Mouse (Mus musculus): ENCODE data around the gene Sectm1a. TPM values are rescaled to one million over a fixed set of nuclear protein-coding genes. Genes with fewer than 3 reads are reported as not detected.

The Sectm1a gene
- polyA plus RNA-seq (2016; fragmentation: Nextera tagmentation; extraction: Ambion mirVana) = not detected in 2 replicates

GRCm38 (mm10) chr11:121081120-121081519 is at the start of gene Sectm1a:
Gene Sectm1a (minus strand): TSS chr11:121081220.
- no peak within 1 kb of the TSS for H3K27ac ChIP-seq
- 0 out of 2 replicates have a peak, but pooled peaks cover 6% of the 10 kb centered on the region for H3K4me1 ChIP-seq
- 70% methylated on average over 3 of the region's 3 CpGs for WGBS
- no peaks in the 10 kb centered on the region for H3K9me3 ChIP-seq
- no peak for DNase-seq (ENCODE audit: low spot score)
- H3K4me3 ChIP-seq = no peak within 1 kb of the TSS
- peaks cover 18% of the 10 kb centered on the region for H3K27me3 ChIP-seq (ENCODE audit: insufficient read depth, poor library complexity, severe bottlenecking)
- H3K36me3 ChIP-seq = no peaks in the 10 kb centered on the region

GRCm38 (mm10) chr11:121129616-121130015 is 48.6 kb upstream of the Sectm1a start:
- no peaks in the 10 kb centered on the region for H3K9me3 ChIP-seq
- H3K36me3 ChIP-seq = no peaks in the 10 kb centered on the region
- DNase-seq (ENCODE audit: low spot score) = no peak
- no peak overlapping the region for H3K4me3 ChIP-seq
- H3K4me1 ChIP-seq = peaks cover 7% of the 10 kb centered on the region
- H3K27me3 ChIP-seq (ENCODE audit: insufficient read depth, poor library complexity, severe bottlenecking) = no peaks in the 10 kb centered on the region
- no peak overlapping the region for H3K27ac ChIP-seq
- 72% methylated on average over 1 of the region's 1 CpGs for WGBS

GRCm38 (mm10) chr11:121127441-121127840 is 46.4 kb upstream of the Sectm1a start:
- Histone ChIP-seq H3K4me3 (no peak overlapping the region), H3K9me3 (no peaks in the 10 kb centered on the region), H3K27ac (no peak overlapping the region), H3K4me1 (peaks cover 8% of the 10 kb centered on the region), H3K36me3 (no peaks in the 10 kb centered on the region), H3K27me3 (ENCODE audit: insufficient read depth, poor library complexity, severe bottlenecking) (no peaks in the 10 kb centered on the region)
- DNase-seq (ENCODE audit: low spot score) = no peak
- 87% methylated on average over 3 of the region's 3 CpGs for WGBS

DNA sequence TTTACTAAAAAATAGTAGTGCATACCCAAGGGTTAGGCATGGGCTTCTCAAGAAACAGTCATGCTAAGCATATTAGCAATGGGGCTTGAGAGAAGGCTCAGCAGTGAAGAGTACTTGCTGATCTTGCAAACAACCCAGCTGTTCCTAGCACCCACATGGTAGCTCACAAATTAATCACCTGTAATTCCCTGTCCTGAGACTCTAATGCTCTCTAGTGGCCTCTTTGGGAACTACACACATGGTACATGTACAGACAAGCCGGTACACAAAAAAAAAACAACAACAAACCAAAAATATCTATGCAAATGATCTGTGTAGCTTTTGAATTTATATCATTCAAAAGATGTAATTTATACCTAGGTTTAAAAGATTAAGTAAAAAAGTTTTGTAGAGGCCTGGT is 45.4 kb upstream of the Sectm1a start:
- no peak overlapping the region for H3K27ac ChIP-seq
- 72% methylated on average over 1 of the region's 1 CpGs for WGBS
- H3K4me1 ChIP-seq = peaks cover 18% of the 10 kb centered on the region
- H3K9me3 ChIP-seq = no peaks in the 10 kb centered on the region
- no peaks in the 10 kb centered on the region for H3K27me3 ChIP-seq (ENCODE audit: insufficient read depth, poor library complexity, severe bottlenecking)
- no peak for DNase-seq (ENCODE audit: low spot score)
- H3K4me3 ChIP-seq = no peak overlapping the region
- no peaks in the 10 kb centered on the region for H3K36me3 ChIP-seq

DNA sequence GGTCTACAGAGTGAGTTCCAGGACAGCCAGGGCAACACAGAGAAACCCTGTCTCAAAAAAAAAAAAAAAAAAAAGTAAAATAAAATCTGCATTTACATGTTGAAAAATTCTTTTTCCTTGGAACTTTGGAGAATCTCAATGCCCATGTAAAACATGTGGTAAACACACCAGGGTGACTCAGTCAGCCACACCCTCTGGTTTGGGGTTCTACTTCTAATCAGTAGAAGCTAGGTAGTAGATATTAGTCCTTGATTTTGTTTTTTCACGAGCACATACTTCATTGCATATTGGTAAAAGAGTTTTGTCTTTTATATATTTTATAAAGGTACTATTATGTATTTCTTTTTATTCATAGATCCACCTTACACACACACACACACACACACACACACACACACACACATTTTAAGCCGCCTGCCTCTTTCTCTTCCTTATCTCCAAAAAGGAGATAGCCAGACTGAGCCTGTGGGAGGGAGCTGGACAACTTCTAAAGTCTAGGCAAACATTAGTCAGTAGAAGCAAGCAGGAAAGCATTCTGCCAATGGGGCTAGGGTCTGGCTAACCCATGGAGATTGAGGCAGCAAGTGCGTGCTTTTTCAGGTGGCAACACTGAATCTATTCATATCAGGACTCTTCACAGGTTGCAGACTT is 44.6 kb upstream of the Sectm1a start:
- Histone ChIP-seq H3K4me1 (peaks cover 18% of the 10 kb centered on the region), H3K27me3 (ENCODE audit: insufficient read depth, poor library complexity, severe bottlenecking) (no peaks in the 10 kb centered on the region), H3K9me3 (no peaks in the 10 kb centered on the region), H3K36me3 (no peaks in the 10 kb centered on the region), H3K4me3 (no peak overlapping the region), H3K27ac (no peak overlapping the region)
- 44% methylated on average over 3 of the region's 3 CpGs for WGBS
- DNase-seq (ENCODE audit: low spot score) = no peak

GRCm38 (mm10) chr11:121123438-121123837 is 42.4 kb upstream of the Sectm1a start:
- peaks cover 18% of the 10 kb centered on the region for H3K4me1 ChIP-seq
- 86% methylated on average over 4 of the region's 4 CpGs for WGBS
- H3K4me3 ChIP-seq = no peak overlapping the region
- no peaks in the 10 kb centered on the region for H3K36me3 ChIP-seq
- no peaks in the 10 kb centered on the region for H3K9me3 ChIP-seq
- no peak for DNase-seq (ENCODE audit: low spot score)
- H3K27ac ChIP-seq = no peak overlapping the region
- H3K27me3 ChIP-seq (ENCODE audit: insufficient read depth, poor library complexity, severe bottlenecking) = no peaks in the 10 kb centered on the region

- Histone ChIP-seq H3K27me3 (ENCODE audit: insufficient read depth, poor library complexity, severe bottlenecking) (peaks cover 9% of the 10 kb centered on the region), H3K4me1 (peaks cover 20% of the 10 kb centered on the region), H3K9me3 (no peaks in the 10 kb centered on the region), H3K27ac (peak overlapping the region; percentile 75), H3K36me3 (no peaks in the 10 kb centered on the region), H3K4me3 (no peak overlapping the region)
- WGBS = 10% methylated on average over 2 of the region's 2 CpGs
- no peak for DNase-seq (ENCODE audit: low spot score)
Observed at GRCm38 (mm10) chr11:121122024-121122670, 41.1 kb upstream of the Sectm1a start.

- no peak overlapping the region for H3K4me3 ChIP-seq
- H3K9me3 ChIP-seq = no peaks in the 10 kb centered on the region
- peak overlapping the region; percentile 75 for H3K27ac ChIP-seq
- peaks cover 18% of the 10 kb centered on the region for H3K4me1 ChIP-seq
- DNase-seq (ENCODE audit: low spot score) = no peak
- H3K36me3 ChIP-seq = no peaks in the 10 kb centered on the region
- 65% methylated on average over 3 of the region's 3 CpGs for WGBS
- peaks cover 19% of the 10 kb centered on the region for H3K27me3 ChIP-seq (ENCODE audit: insufficient read depth, poor library complexity, severe bottlenecking)
Observed at GRCm38 (mm10) chr11:121121151-121121550, 40.1 kb upstream of the Sectm1a start.

- Histone ChIP-seq H3K36me3 (no peaks in the 10 kb centered on the region), H3K27me3 (ENCODE audit: insufficient read depth, poor library complexity, severe bottlenecking) (peaks cover 21% of the 10 kb centered on the region), H3K27ac (0 out of 2 replicates have a peak within 1 kb of the TSS, but pooled peaks have one; percentile 11), H3K4me1 (peaks cover 14% of the 10 kb centered on the region), H3K4me3 (no peak within 1 kb of the TSS), H3K9me3 (no peaks in the 10 kb centered on the region)
- DNase-seq (ENCODE audit: low spot score) = peak; percentile 35
- 83% methylated on average over 3 of the region's 3 CpGs for WGBS
Observed at GRCm38 (mm10) chr11:121118577-121118976, 37.6 kb upstream of the Sectm1a start, which contains the start of gene Tex19.2. Gene Tex19.2 (minus strand): TSS chr11:121118677.

DNA sequence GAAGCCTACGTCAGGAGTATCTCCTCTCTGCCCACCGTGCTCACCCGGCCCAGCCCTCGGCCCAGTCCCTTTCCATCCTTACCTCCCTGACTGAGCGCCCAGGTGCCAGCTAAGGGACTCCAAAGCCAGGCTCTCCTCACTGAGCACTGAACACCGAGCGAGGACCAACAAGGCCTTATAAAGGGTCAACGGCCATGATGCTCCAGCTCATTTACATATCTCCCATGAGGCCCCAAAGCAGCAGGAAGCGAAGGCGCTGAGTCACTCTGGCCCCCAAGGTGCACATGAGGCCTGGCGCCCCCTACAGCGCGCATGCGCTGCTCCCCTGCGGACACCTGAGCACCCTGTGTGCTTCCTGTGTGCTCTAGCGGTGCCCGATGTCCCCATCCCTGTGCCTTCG is 37.1 kb upstream of the Sectm1a start:
- Histone ChIP-seq H3K4me1 (peaks cover 14% of the 10 kb centered on the region), H3K36me3 (no peaks in the 10 kb centered on the region), H3K4me3 (no peak overlapping the region), H3K27ac (0 out of 2 replicates have a peak overlapping the region, but pooled peaks have one; percentile 11), H3K27me3 (ENCODE audit: insufficient read depth, poor library complexity, severe bottlenecking) (peaks cover 21% of the 10 kb centered on the region), H3K9me3 (no peaks in the 10 kb centered on the region)
- 91% methylated on average over 18 of the region's 18 CpGs for WGBS
- DNase-seq (ENCODE audit: low spot score) = peak; percentile 64

GRCm38 (mm10) chr11:121112091-121112775 is 31.2 kb upstream of the Sectm1a start:
- Histone ChIP-seq H3K4me1 (peaks cover 23% of the 10 kb centered on the region), H3K4me3 (no peak overlapping the region), H3K9me3 (no peaks in the 10 kb centered on the region), H3K27me3 (ENCODE audit: insufficient read depth, poor library complexity, severe bottlenecking) (peaks cover 13% of the 10 kb centered on the region), H3K27ac (no peak overlapping the region), H3K36me3 (no peaks in the 10 kb centered on the region)
- no peak for DNase-seq (ENCODE audit: low spot score)
- 80% methylated on average over 5 of the region's 5 CpGs for WGBS

GRCm38 (mm10) chr11:121111601-121112000 is 30.6 kb upstream of the Sectm1a start:
- Histone ChIP-seq H3K4me3 (no peak overlapping the region), H3K4me1 (peaks cover 23% of the 10 kb centered on the region), H3K27me3 (ENCODE audit: insufficient read depth, poor library complexity, severe bottlenecking) (peaks cover 6% of the 10 kb centered on the region), H3K36me3 (no peaks in the 10 kb centered on the region), H3K9me3 (no peaks in the 10 kb centered on the region), H3K27ac (0 out of 2 replicates have a peak overlapping the region, but pooled peaks have one; percentile 29)
- no peak for DNase-seq (ENCODE audit: low spot score)
- WGBS = 83% methylated on average over 1 of the region's 1 CpGs

- peaks cover 23% of the 10 kb centered on the region for H3K4me1 ChIP-seq
- WGBS = 78% methylated on average over 3 of the region's 3 CpGs
- peaks cover under 1% of the 10 kb centered on the region; the same call in 1 of the 2 replicates for H3K27me3 ChIP-seq (ENCODE audit: insufficient read depth, poor library complexity, severe bottlenecking)
- no peaks in the 10 kb centered on the region for H3K36me3 ChIP-seq
- no peaks in the 10 kb centered on the region for H3K9me3 ChIP-seq
- no peak for DNase-seq (ENCODE audit: low spot score)
- no peak overlapping the region for H3K27ac ChIP-seq
- no peak overlapping the region for H3K4me3 ChIP-seq
Observed at GRCm38 (mm10) chr11:121111051-121111450, 30.0 kb upstream of the Sectm1a start.

All from heart, embryonic 10.5 days (tissue).